Mouse (Mus musculus) G1E (cell line): Measurements from ENCODE around the gene Ntmt1. TPM values are rescaled to one million over a fixed set of nuclear protein-coding genes. Genes with fewer than 3 reads are reported as not detected.

Experiments used
- ATAC-seq: 2 replicates; pipeline ENCODE4 v1.8.0; 2016; ENCODE audit warnings: mild to moderate bottlenecking; ENCODE audit not compliant: insufficient number of reproducible peaks, poor library complexity, low FRiP score, severe bottlenecking; ENCODE audit errors: extremely low read depth
- DNase-seq: peaks from one replicate; pipeline ENCODE4 v3.0.0; 2012; ENCODE audit warnings: low spot score
- H3K27me3 ChIP-seq: 2 replicates; pipeline ENCODE4 v1.6.1; 2012; ENCODE audit warnings: mild to moderate bottlenecking, low read length, inconsistent platforms; ENCODE audit not compliant: insufficient read depth
- H3K36me3 ChIP-seq: replicated peaks from 2 replicates; pipeline ENCODE3; 2012; ENCODE audit warnings: mild to moderate bottlenecking, inconsistent platforms
- H3K4me1 ChIP-seq: 2 replicates; pipeline ENCODE4 v1.6.1; 2012; ENCODE audit warnings: low read depth, low read length, inconsistent platforms, mixed read lengths; ENCODE audit not compliant: insufficient read depth
- H3K4me3 ChIP-seq: 2 replicates; pipeline ENCODE4 v1.5.1; 2012; ENCODE audit warnings: low read depth, mild to moderate bottlenecking, inconsistent platforms, low read length, moderate library complexity, mixed read lengths
- H3K9me3 ChIP-seq: replicated peaks from 2 replicates; pipeline ENCODE4 v1.6.1; 2012; ENCODE audit warnings: inconsistent platforms
- CTCF ChIP-seq: IDR thresholded peaks from 2 replicates; pipeline ENCODE4 v1.5.1; 2012; ENCODE audit warnings: low read depth, low read length, inconsistent platforms, mixed read lengths
- GATA1 ChIP-seq: IDR thresholded peaks from 2 replicates; pipeline ENCODE4 v1.6.1; 2012; ENCODE audit warnings: borderline replicate concordance, low read length, inconsistent platforms, mixed read lengths
- GATA2 ChIP-seq: IDR thresholded peaks from 2 replicates; pipeline ENCODE4 v1.6.1; 2012; ENCODE audit warnings: low read depth, low read length, inconsistent platforms, borderline replicate concordance
- POLR2AphosphoS5 ChIP-seq: IDR thresholded peaks from 2 replicates; pipeline ENCODE4 v1.6.1; 2012; ENCODE audit warnings: low read depth, low read length, inconsistent platforms; ENCODE audit not compliant: insufficient replicate concordance
- TAL1 ChIP-seq: conservative IDR thresholded peaks from 2 replicates; pipeline ENCODE4 v1.6.1; 2012; ENCODE audit warnings: low read depth, low read length, inconsistent platforms, mixed read lengths
- polyA plus RNA-seq: library from polyadenylated mRNA; stranded (reverse); fragments of >175 nt; gene quantifications from 2 replicates; pipeline ENCODE4 v1.2.3, GENCODE M21; 2012
- total RNA-seq, 2 experiments: library from RNA; stranded (forward) in 1 of 2; stranded (reverse) in 1 of 2; fragments of 200-1000 nt in 1 of 2; fragments of >200 nt in 1 of 2; fragmentation: Nextera tagmentation in 1 of 2; gene quantifications; 2 replicates each; pipeline ENCODE4 v1.2.3; 2014 to 2017

Ntmt1 gene
- total and polyA plus RNA-seq, 3 experiments: 18.9 to 66.9 (median 29.4) TPM

GRCm38 (mm10) chr2:30827749-30828475 is 20.3 kb downstream of the Ntmt1 start:
- peak; percentile 85 for DNase-seq
- ATAC-seq: peak; percentile 81
- Histone ChIP-seq H3K4me3 (peak overlapping the region; percentile 81), H3K27me3 (peaks cover 10% of the 10 kb centered on the region), H3K36me3 (peaks cover 44% of the 10 kb centered on the region), H3K4me1 (peaks cover 55% of the 10 kb centered on the region), H3K9me3 (no peaks in the 10 kb centered on the region)
- TF ChIP-seq CTCF (peak; percentile 51; the same call in 1 of the 2 replicates), GATA2 (no peak)

DNA sequence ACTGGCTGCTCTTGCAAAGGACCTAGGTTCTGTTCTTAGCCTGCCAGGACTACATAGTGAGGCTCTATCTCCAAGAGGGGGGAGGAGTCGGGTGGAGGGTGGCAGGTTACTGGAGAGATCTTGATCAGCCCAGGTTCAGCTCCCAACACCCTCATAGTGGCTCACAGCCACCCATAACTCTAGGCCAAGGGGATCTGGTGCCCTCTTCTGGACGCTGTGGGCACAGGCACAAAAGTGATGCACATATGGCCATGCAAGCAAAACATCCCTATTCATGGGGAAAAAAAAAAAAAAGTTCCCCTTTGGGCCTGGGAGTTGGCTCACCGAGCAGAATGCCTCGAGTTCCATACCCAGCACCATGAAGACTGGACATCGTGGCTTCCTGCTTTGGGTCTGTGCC is 21.7 kb downstream of the Ntmt1 start:
- H3K4me3 ChIP-seq: no peak overlapping the region
- peaks cover 10% of the 10 kb centered on the region for H3K27me3 ChIP-seq
- no peak for DNase-seq
- TF ChIP-seq GATA1 (no peak), CTCF (peak; percentile 37), GATA2 (no peak), POLR2AphosphoS5 (no peak), TAL1 (no peak)
- peaks cover 41% of the 10 kb centered on the region for H3K4me1 ChIP-seq
- no peak for ATAC-seq
- H3K36me3 ChIP-seq: peaks cover 30% of the 10 kb centered on the region
- no peaks in the 10 kb centered on the region for H3K9me3 ChIP-seq

- H3K27me3 ChIP-seq: peaks cover 10% of the 10 kb centered on the region
- DNase-seq: no peak
- peaks cover 20% of the 10 kb centered on the region for H3K36me3 ChIP-seq
- H3K4me3 ChIP-seq: no peak within 1 kb of the TSS
- no peaks in the 10 kb centered on the region for H3K9me3 ChIP-seq
- peaks cover 43% of the 10 kb centered on the region for H3K4me1 ChIP-seq
- no peak for ATAC-seq
- TF ChIP-seq CTCF: no peak
- no peak for TF ChIP-seq GATA1
- no peak for TF ChIP-seq TAL1
- no peak for TF ChIP-seq GATA2
- no peak for TF ChIP-seq POLR2AphosphoS5
Observed at GRCm38 (mm10) chr2:30830283-30830795, 22.7 kb downstream of the Ntmt1 start, which contains the start of gene Asb6. Asb6 (minus strand) TSS chr2:30830333.

GRCm38 (mm10) chr2:30833644-30834043 is 26.0 kb downstream of the Ntmt1 start:
- TF ChIP-seq CTCF (no peak), POLR2AphosphoS5 (no peak), GATA2 (no peak), TAL1 (no peak)
- H3K4me3 ChIP-seq: no peak overlapping the region
- no peak for DNase-seq
- H3K4me1 ChIP-seq: peaks cover 41% of the 10 kb centered on the region
- no peak for ATAC-seq
- no peaks in the 10 kb centered on the region for H3K9me3 ChIP-seq
- H3K27me3 ChIP-seq: peaks cover 13% of the 10 kb centered on the region
- H3K36me3 ChIP-seq: no peaks in the 10 kb centered on the region

DNA sequence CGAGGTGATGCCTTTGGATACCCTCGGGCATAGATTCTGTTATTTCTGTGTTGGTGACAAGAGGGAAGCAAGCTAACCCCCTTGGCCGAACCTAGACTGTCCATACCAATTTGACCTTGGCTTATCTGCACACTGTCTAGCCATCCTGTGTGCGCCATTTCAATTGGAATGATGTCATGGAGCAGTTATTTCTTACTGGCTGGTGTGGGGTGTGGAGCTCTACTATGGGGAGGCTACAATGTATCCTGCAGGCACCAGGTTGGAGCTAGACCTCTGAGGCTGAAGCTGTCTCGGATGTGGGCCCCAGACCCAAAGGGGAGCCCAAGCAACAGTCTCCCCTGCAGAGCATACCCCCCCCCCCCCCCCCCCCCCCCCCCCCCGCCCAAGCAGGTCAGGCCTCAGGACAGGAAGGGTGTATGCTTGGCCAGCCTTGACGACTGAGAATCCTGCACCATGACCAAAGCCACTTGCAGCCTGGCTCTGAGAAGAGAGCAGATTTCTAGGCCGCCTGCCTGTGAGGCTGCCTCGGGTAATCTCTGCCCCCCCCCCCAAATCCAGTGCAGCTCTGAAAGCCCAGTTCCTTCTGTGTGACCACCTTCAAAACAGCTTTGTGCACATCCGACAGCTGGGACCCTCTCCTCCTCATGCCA is 26.9 kb downstream of the Ntmt1 start, which contains the start of gene Prrx2:
TSS of gene Prrx2 (plus strand) at position 600 of the 650 bp plus-strand sequence.
- no peaks in the 10 kb centered on the region for H3K9me3 ChIP-seq
- no peak for TF ChIP-seq TAL1
- no peak for TF ChIP-seq CTCF
- no peak for TF ChIP-seq POLR2AphosphoS5
- TF ChIP-seq GATA2: no peak
- TF ChIP-seq GATA1: no peak
- no peak for DNase-seq
- H3K4me1 ChIP-seq: peaks cover 33% of the 10 kb centered on the region
- H3K4me3 ChIP-seq: no peak within 1 kb of the TSS
- no peaks in the 10 kb centered on the region for H3K36me3 ChIP-seq
- H3K27me3 ChIP-seq: peaks cover 12% of the 10 kb centered on the region
- no peak for ATAC-seq

- Histone ChIP-seq H3K27me3 (peaks cover 14% of the 10 kb centered on the region), H3K4me1 (peaks cover 30% of the 10 kb centered on the region), H3K9me3 (no peaks in the 10 kb centered on the region), H3K4me3 (peak overlapping the region; percentile 58; the same call in 1 of the 2 replicates), H3K36me3 (no peaks in the 10 kb centered on the region)
- ATAC-seq (no peak; the same call in 1 of the 2 replicates), DNase-seq (peak; percentile 83)
- no peak for TF ChIP-seq CTCF
- TF ChIP-seq GATA1: no peak
- TF ChIP-seq GATA2: no peak
- TF ChIP-seq TAL1: no peak
- TF ChIP-seq POLR2AphosphoS5: no peak
Observed at GRCm38 (mm10) chr2:30836238-30836990, 28.8 kb downstream of the Ntmt1 start.
